Mouse (Mus musculus) midbrain, embryonic 11.5 days (tissue): ENCODE measurements around the gene DXBay18. TPM values are rescaled to one million over a fixed set of nuclear protein-coding genes. Genes with fewer than 3 reads are reported as not detected.
"Not testable (repeated sequence)": the region's sequence is repeated elsewhere in the genome, so short reads cannot be mapped to it uniquely, and the experiment has no call there.

Experiments
- ATAC-seq: fragments of 200-750 bp; cut with Nextera tagmentation; 2 replicates; pipeline ENCODE4 v1.8.0; 2017; ENCODE audit warnings: moderate TSS enrichment, moderate library complexity; ENCODE audit not compliant: low FRiP score
- DNase-seq: peaks from one replicate; pipeline ENCODE4 v3.0.0; 2015; ENCODE audit warnings: low spot score; ENCODE audit errors: missing footprints
- H3K27ac ChIP-seq: fragments of 300-500 bp; sonication (generic); 2 replicates; pipeline ENCODE4 v1.5.1; 2014; ENCODE audit warnings: low read depth, low read length
- H3K27me3 ChIP-seq: fragments of 300-500 bp; sonication (generic); 2 replicates; pipeline ENCODE4 v1.6.1; 2014; ENCODE audit warnings: mild to moderate bottlenecking, low read length, moderate library complexity, mixed read lengths; ENCODE audit not compliant: control insufficient read depth, insufficient read depth
- H3K36me3 ChIP-seq: fragments of 300-500 bp; sonication (generic); 2 replicates; pipeline ENCODE4 v1.6.1; 2014; ENCODE audit warnings: mild to moderate bottlenecking, low read length, moderate library complexity, mixed read lengths; ENCODE audit not compliant: control insufficient read depth, insufficient read depth
- H3K4me1 ChIP-seq: fragments of 300-500 bp; sonication (generic); 2 replicates; pipeline ENCODE4 v1.6.1; 2014; ENCODE audit warnings: low read length; ENCODE audit not compliant: control insufficient read depth, insufficient read depth
- H3K4me2 ChIP-seq: fragments of 300-500 bp; sonication (generic); 2 replicates; pipeline ENCODE4 v1.6.1; 2014; ENCODE audit warnings: mild to moderate bottlenecking, moderate library complexity
- H3K4me3 ChIP-seq: fragments of 300-500 bp; sonication (generic); 2 replicates; pipeline ENCODE4 v1.5.1; 2014; ENCODE audit warnings: low read depth, low read length
- H3K9ac ChIP-seq: fragments of 300-500 bp; sonication (generic); 2 replicates; pipeline ENCODE4 v1.6.1; 2014; ENCODE audit warnings: low read length
- H3K9me3 ChIP-seq: fragments of 300-500 bp; sonication (generic); 2 replicates; pipeline ENCODE4 v1.6.1; 2016; ENCODE audit warnings: low read length; ENCODE audit not compliant: control insufficient read depth
- WGBS: fragments of 180-500 bp; shearing (Covaris S2); extraction: QIAGEN DNeasy Blood & Tissue Kit; methylation state at CpG from one replicate; pipeline ENCODE4 v1.1.7; 2014; 5-methylcytosine and 5-hydroxymethylcytosine counted together
- polyA plus RNA-seq: library from polyadenylated mRNA; unstranded; fragments of >200 nt; fragmentation: Nextera tagmentation; extraction: Ambion mirVana; gene quantifications from 2 replicates; pipeline ENCODE4 v1.2.1, GENCODE M21; 2014

The DXBay18 gene
- polyA plus RNA-seq, result 0.27 TPM in 1 of 2 replicates, not detected in the other

DNA sequence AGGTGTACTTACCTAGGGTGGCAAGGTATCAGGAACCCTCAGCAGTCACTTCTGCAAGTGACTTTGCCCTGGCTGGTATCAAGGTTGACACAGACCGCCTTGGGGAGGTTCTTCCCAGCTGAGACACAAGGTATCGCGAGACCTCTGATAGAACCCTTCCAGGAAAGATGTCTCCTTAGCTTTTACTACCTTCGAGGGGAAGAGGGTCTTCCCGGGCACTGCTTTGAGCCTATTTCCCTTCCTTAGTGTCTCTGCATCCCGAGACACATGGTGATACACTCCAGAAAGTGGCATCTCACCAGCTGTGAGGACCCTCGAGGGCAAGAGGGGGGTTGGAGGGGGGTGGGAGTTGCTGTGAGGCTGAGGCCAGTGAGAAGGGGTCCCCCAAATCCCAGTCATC is at the start of gene DXBay18:
TSS of gene DXBay18 (minus strand) at position 101 of the 400 bp plus-strand sequence.
- no CpG with 5 or more reads among the region's 7 CpGs for WGBS
- not testable (repeated sequence) for H3K9me3 ChIP-seq, H3K4me3 ChIP-seq, H3K4me2 ChIP-seq, H3K4me1 ChIP-seq, H3K27ac ChIP-seq, ATAC-seq, DNase-seq, H3K27me3 ChIP-seq, H3K36me3 ChIP-seq, H3K9ac ChIP-seq

DNA sequence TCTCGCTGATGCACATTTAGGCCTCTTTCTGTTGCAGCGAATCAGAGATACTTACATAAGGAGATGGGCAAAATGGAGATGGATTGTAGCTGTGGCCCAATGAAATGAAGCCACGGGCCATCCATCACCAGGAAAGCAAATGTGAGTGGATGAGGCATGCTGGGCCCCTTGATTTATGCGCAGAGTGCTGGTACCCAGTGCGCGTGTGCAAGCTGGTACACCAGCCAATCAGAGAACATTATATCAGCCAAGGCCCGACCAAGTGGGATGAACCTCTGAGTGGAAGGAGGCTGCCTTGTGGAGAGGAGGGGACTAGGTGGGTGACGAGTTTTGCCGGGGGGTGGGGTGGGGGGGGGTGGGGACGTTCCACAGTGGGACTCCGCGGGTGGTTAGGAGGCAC is 42.7 kb upstream of the DXBay18 start, which contains the start of gene Xlr3b:
TSS of gene Xlr3b (plus strand) at position 274 of the 400 bp plus-strand sequence.
- H3K4me1 ChIP-seq, H3K36me3 ChIP-seq, DNase-seq, H3K9ac ChIP-seq, H3K4me2 ChIP-seq, H3K4me3 ChIP-seq, H3K27ac ChIP-seq, H3K9me3 ChIP-seq, H3K27me3 ChIP-seq: not testable (repeated sequence)
- 86% methylated on average over 12 of the region's 12 CpGs for WGBS
- ATAC-seq, result peak; percentile 35; the same call in 1 of the 2 replicates

DNA sequence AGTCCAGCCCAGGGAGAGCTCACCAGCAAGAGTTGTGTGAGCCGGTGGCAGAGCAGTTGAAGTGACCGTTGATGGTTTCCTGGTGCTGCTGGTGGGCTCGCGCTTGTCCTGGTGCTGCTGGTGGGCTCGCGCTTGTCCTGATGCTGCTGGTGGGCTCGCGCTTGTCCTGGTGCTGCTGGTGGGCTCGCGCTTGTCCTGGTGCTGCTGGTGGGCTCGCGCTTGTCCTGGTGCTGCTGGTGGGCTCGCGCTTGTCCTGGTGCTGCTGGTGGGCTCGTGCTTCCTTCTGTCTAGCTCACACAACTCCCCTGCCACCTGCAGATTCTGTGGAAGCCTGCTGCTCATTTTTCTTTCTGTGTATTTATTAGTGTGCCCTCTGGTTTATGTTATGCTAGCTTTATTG is 27.6 kb upstream of the DXBay18 start, which contains the start of gene Spin2d:
TSS of gene Spin2d (minus strand) at position 101 of the 400 bp plus-strand sequence.
- 92% methylated on average over 3 of the region's 15 CpGs for WGBS

DNA sequence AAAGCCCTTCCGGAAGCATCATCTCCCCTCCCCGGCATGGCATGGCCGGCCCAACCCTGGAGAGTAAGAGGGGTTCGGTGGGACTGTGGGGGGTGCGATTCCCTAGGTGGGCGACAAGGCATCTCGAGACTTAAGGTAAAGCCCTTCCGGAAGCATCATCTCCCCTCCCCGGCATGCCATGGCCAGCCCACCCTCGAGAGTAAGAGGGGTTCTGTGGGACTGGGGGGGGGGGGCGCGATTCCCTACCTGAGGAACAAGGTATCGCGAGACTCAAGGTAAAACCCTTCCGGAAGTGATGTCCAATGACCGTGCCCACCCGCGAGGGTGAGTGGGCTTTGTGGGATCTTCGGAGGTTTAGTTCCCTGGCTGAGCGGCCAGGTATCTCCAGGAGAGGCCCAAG is 754 bp downstream of the DXBay18 start, which contains the start of gene Xlr5b:
TSS of gene Xlr5b (plus strand) at position 301 of the 400 bp plus-strand sequence.
- not testable (repeated sequence) for H3K4me1 ChIP-seq, H3K27ac ChIP-seq, H3K27me3 ChIP-seq, H3K4me2 ChIP-seq, ATAC-seq, H3K9ac ChIP-seq, H3K4me3 ChIP-seq, DNase-seq, H3K9me3 ChIP-seq, H3K36me3 ChIP-seq
- no CpG with 5 or more reads among the region's 20 CpGs for WGBS

More for the DNA sequence above, 27.6 kb upstream of the DXBay18 start, which contains the start of gene Spin2d:
- not testable (repeated sequence) for ATAC-seq, H3K4me1 ChIP-seq, H3K27ac ChIP-seq, DNase-seq, H3K36me3 ChIP-seq, H3K9ac ChIP-seq, H3K4me2 ChIP-seq, H3K4me3 ChIP-seq, H3K9me3 ChIP-seq, H3K27me3 ChIP-seq

DNA sequence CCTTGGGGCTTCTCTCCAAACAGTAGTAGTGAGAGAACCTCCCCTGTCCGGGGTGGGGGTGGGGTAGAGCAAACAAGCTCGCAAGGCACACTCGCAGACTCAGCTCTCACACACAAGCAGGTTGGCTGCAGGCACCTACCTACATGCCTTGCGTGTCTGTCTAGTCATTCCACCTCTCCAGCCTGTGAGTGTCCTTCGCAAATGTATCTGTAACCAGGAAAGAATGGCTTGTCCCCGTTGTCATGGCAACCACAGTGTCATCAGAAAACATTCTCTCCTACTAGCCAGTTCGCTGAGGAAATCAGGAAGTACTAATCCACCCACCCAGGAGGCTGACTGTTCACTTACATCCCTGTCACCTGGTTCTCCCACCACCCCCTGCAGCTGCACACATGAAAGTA is 6.0 kb downstream of the DXBay18 start:
- H3K4me1 ChIP-seq, H3K27ac ChIP-seq, H3K27me3 ChIP-seq, DNase-seq, H3K4me3 ChIP-seq, H3K36me3 ChIP-seq, H3K9me3 ChIP-seq, H3K9ac ChIP-seq, H3K4me2 ChIP-seq: not testable (repeated sequence)
- peak; percentile 54; the same call in 1 of the 2 replicates for ATAC-seq
- no CpG with 5 or more reads among the region's 7 CpGs for WGBS

DNA sequence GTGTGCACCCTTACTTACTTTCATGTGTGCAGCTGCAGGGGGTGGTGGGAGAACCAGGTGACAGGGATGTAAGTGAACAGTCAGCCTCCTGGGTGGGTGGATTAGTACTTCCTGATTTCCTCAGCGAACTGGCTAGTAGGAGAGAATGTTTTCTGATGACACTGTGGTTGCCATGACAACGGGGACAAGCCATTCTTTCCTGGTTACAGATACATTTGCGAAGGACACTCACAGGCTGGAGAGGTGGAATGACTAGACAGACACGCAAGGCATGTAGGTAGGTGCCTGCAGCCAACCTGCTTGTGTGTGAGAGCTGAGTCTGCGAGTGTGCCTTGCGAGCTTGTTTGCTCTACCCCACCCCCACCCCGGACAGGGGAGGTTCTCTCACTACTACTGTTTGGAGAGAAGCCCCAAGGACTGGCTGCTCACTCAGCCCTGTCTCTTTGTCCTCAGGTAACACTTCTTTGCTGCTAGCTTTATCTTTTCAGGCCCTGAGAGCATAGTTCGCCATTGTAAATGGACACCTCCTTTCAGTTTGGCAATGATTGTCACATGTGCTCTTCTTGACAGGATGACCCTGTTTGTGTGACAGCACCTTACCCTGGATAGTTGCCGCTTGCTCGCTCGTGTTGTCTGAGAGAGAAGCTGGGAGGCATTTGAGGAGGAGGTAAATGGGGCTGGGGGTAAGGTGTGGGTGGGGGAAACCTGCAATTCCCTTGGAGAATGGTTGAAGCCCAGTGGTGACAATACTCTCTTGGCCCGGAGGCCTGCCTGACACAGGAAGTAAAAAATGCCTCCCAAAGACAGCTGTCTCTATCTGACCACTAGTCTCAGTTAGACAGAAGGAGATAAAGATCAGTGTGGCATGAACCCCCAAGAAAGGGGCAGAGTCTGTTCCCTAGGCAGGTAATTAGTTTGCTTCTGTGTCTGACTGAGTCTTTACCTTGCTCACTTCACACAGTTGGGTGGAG is 26.1 kb downstream of the DXBay18 start:
- H3K9ac ChIP-seq, H3K4me3 ChIP-seq, H3K36me3 ChIP-seq, DNase-seq, H3K27me3 ChIP-seq, H3K4me2 ChIP-seq, H3K9me3 ChIP-seq, H3K4me1 ChIP-seq, H3K27ac ChIP-seq: not testable (repeated sequence)
- no CpG with 5 or more reads among the region's 12 CpGs for WGBS
- ATAC-seq, result peak; percentile 52; the same call in 1 of the 2 replicates

DNA sequence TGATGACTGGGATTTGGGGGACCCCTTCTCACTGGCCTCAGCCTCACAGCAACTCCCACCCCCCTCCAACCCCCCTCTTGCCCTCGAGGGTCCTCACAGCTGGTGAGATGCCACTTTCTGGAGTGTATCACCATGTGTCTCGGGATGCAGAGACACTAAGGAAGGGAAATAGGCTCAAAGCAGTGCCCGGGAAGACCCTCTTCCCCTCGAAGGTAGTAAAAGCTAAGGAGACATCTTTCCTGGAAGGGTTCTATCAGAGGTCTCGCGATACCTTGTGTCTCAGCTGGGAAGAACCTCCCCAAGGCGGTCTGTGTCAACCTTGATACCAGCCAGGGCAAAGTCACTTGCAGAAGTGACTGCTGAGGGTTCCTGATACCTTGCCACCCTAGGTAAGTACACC is 32.5 kb downstream of the DXBay18 start, which contains the start of gene Gm14685:
TSS of gene Gm14685 (plus strand) at position 301 of the 400 bp plus-strand sequence.
- not testable (repeated sequence) for H3K27me3 ChIP-seq, DNase-seq, ATAC-seq, H3K4me3 ChIP-seq, H3K27ac ChIP-seq, H3K9me3 ChIP-seq, H3K9ac ChIP-seq, H3K4me2 ChIP-seq, H3K4me1 ChIP-seq, H3K36me3 ChIP-seq
- no CpG with 5 or more reads among the region's 7 CpGs for WGBS

DNA sequence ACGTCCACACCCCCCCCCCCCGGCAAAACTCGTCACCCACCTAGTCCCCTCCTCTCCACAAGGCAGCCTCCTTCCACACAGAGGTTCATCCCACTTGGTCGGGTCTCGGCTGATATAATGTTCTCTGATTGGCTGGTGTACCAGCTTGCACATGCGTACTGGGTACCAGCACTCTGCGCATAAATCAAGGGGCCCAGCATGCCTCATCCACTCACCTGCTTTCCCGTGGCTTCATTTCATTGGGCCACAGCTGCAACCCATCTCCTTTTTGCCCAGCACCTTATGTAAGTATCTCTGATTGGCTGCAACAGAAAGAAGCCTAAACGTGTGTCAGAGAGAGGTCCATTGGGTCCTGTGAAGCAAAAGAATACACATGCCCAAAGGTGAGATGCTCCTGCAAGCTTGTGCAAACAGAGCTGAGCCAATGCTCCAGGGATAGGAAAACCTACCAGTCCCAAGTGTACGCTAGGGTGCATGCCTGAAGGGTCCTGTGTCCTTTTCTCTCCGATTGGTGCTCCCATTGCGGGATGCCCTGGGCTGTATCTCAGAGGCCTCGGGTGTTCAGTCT is 52.2 kb downstream of the DXBay18 start, which contains the start of gene Xlr3a:
TSS of gene Xlr3a (minus strand) at position 155 of the 568 bp plus-strand sequence.
- not testable (repeated sequence) for H3K4me2 ChIP-seq, ATAC-seq, H3K4me1 ChIP-seq, H3K27ac ChIP-seq, H3K36me3 ChIP-seq, H3K4me3 ChIP-seq, DNase-seq, H3K9me3 ChIP-seq, H3K9ac ChIP-seq, H3K27me3 ChIP-seq
- WGBS, result 86% methylated on average over 13 of the region's 13 CpGs
